Mouse (Mus musculus) hindbrain, embryonic 16.5 days (tissue): Measurements from ENCODE around the gene Ptpn5. TPM values are rescaled to one million over a fixed set of nuclear protein-coding genes. Genes with fewer than 3 reads are reported as not detected.

Source experiments
- ATAC-seq: fragments of 200-750 bp; cut with Nextera tagmentation; 2 replicates; pipeline ENCODE4 v1.8.0; 2017; ENCODE audit warnings: moderate TSS enrichment, moderate library complexity
- H3K27ac ChIP-seq: fragments of 300-500 bp; sonication (generic); 2 replicates; pipeline ENCODE4 v1.5.1; 2014; ENCODE audit warnings: low read depth, mild to moderate bottlenecking, control low read depth, low read length, moderate library complexity
- H3K27me3 ChIP-seq: fragments of 300-500 bp; sonication (generic); replicated peaks from 2 replicates; pipeline ENCODE4 v1.6.1; 2014; ENCODE audit warnings: low read length; ENCODE audit not compliant: control insufficient read depth, insufficient read depth
- H3K36me3 ChIP-seq: fragments of 300-500 bp; sonication (generic); 2 replicates; pipeline ENCODE4 v1.6.1; 2014; ENCODE audit warnings: mild to moderate bottlenecking, low read length, moderate library complexity, mixed read lengths; ENCODE audit not compliant: control insufficient read depth, insufficient read depth
- H3K4me1 ChIP-seq: fragments of 300-500 bp; sonication (generic); 2 replicates; pipeline ENCODE4 v1.6.1; 2014; ENCODE audit warnings: low read depth, low read length; ENCODE audit not compliant: control insufficient read depth, insufficient read depth
- H3K4me2 ChIP-seq: fragments of 300-500 bp; sonication (generic); 2 replicates; pipeline ENCODE4 v1.6.1; 2014; ENCODE audit warnings: mild to moderate bottlenecking, low read length, control low read depth, moderate library complexity
- H3K4me3 ChIP-seq: fragments of 300-500 bp; sonication (generic); 2 replicates; pipeline ENCODE4 v1.5.1; 2014; ENCODE audit warnings: mild to moderate bottlenecking, low read length, control low read depth, moderate library complexity
- H3K9ac ChIP-seq: fragments of 300-500 bp; sonication (generic); 2 replicates; pipeline ENCODE4 v1.6.1; 2014; ENCODE audit warnings: low read depth, mild to moderate bottlenecking, control low read depth, low read length, moderate library complexity
- H3K9me3 ChIP-seq: fragments of 300-500 bp; sonication (generic); 2 replicates; pipeline ENCODE4 v1.6.1; 2014; ENCODE audit warnings: mild to moderate bottlenecking, low read length, moderate library complexity; ENCODE audit not compliant: control insufficient read depth
- WGBS: fragments of 180-500 bp; shearing (Covaris S2); extraction: QIAGEN DNeasy Blood & Tissue Kit; methylation state at CpG from one replicate; pipeline ENCODE4 v1.1.7; 2014; 5-methylcytosine and 5-hydroxymethylcytosine counted together
- polyA plus RNA-seq: library from polyadenylated mRNA; unstranded; fragments of >200 nt; fragmentation: Nextera tagmentation; extraction: Ambion mirVana; gene quantifications from 2 replicates; pipeline ENCODE4 v1.2.1, GENCODE M21; 2015

Gene Ptpn5
- polyA plus RNA-seq, 1 experiment from 2014 or later = 181 TPM

GRCm38 (mm10) chr7:47122026-47122425, 11.5 kb downstream of the Ptpn5 start:
- H3K36me3 ChIP-seq = peaks cover 11% of the 10 kb centered on the region
- H3K27ac ChIP-seq = no peak overlapping the region
- H3K9me3 ChIP-seq = no peaks in the 10 kb centered on the region
- no peaks in the 10 kb centered on the region for H3K4me1 ChIP-seq
- 94% methylated on average over 3 of the region's 3 CpGs for WGBS
- ATAC-seq = no peak
- H3K4me2 ChIP-seq = no peak overlapping the region
- H3K27me3 ChIP-seq = no peaks in the 10 kb centered on the region
- H3K9ac ChIP-seq = no peak overlapping the region
- no peak overlapping the region for H3K4me3 ChIP-seq

- 81% methylated on average over 6 of the region's 6 CpGs for WGBS
These were observed 16.8 kb downstream of the Ptpn5 start for GRCm38 (mm10) chr7:47116666-47117065.

GRCm38 (mm10) chr7:47115491-47115890, 18.0 kb downstream of the Ptpn5 start:
- 91% methylated on average over 2 of the region's 2 CpGs for WGBS
- no peaks in the 10 kb centered on the region for H3K27me3 ChIP-seq
- no peaks in the 10 kb centered on the region for H3K4me1 ChIP-seq
- H3K4me3 ChIP-seq = no peak overlapping the region
- no peak overlapping the region for H3K27ac ChIP-seq
- H3K9me3 ChIP-seq = no peaks in the 10 kb centered on the region
- ATAC-seq = no peak
- H3K4me2 ChIP-seq = no peak overlapping the region
- H3K36me3 ChIP-seq = peaks cover 15% of the 10 kb centered on the region
- H3K9ac ChIP-seq = no peak overlapping the region

More at GRCm38 (mm10) chr7:47116666-47117065, 16.8 kb downstream of the Ptpn5 start:
- Histone ChIP-seq H3K4me1 (no peaks in the 10 kb centered on the region), H3K9ac (no peak overlapping the region), H3K27ac (no peak overlapping the region), H3K27me3 (no peaks in the 10 kb centered on the region), H3K36me3 (peaks cover 8% of the 10 kb centered on the region; the same call in 1 of the 2 replicates), H3K9me3 (no peaks in the 10 kb centered on the region), H3K4me2 (no peak overlapping the region), H3K4me3 (no peak overlapping the region)
- no peak for ATAC-seq

GRCm38 (mm10) chr7:47113383-47113782, 20.1 kb downstream of the Ptpn5 start:
- Histone ChIP-seq H3K4me2 (no peak overlapping the region), H3K4me3 (no peak overlapping the region), H3K9me3 (no peaks in the 10 kb centered on the region), H3K4me1 (no peaks in the 10 kb centered on the region), H3K9ac (no peak overlapping the region), H3K27me3 (no peaks in the 10 kb centered on the region), H3K36me3 (peaks cover 15% of the 10 kb centered on the region), H3K27ac (no peak overlapping the region)
- no peak for ATAC-seq
- 88% methylated on average over 7 of the region's 7 CpGs for WGBS

GRCm38 (mm10) chr7:47112036-47112435, 21.4 kb downstream of the Ptpn5 start:
- Histone ChIP-seq H3K27ac (no peak overlapping the region), H3K36me3 (peaks cover 15% of the 10 kb centered on the region), H3K9me3 (no peaks in the 10 kb centered on the region), H3K4me1 (no peaks in the 10 kb centered on the region), H3K4me3 (no peak overlapping the region), H3K27me3 (no peaks in the 10 kb centered on the region), H3K4me2 (no peak overlapping the region), H3K9ac (no peak overlapping the region)
- ATAC-seq = no peak
- WGBS = 91% methylated on average over 5 of the region's 5 CpGs

- H3K9me3 ChIP-seq = no peaks in the 10 kb centered on the region
- no peaks in the 10 kb centered on the region for H3K27me3 ChIP-seq
- H3K27ac ChIP-seq = no peak overlapping the region
- H3K36me3 ChIP-seq = peaks cover 15% of the 10 kb centered on the region
- H3K4me1 ChIP-seq = no peaks in the 10 kb centered on the region
- no peak overlapping the region for H3K9ac ChIP-seq
- ATAC-seq = no peak
- H3K4me2 ChIP-seq = no peak overlapping the region
- WGBS = 80% methylated on average over 3 of the region's 3 CpGs
- H3K4me3 ChIP-seq = no peak overlapping the region
These were observed 22.4 kb downstream of the Ptpn5 start for GRCm38 (mm10) chr7:47111121-47111520.

GRCm38 (mm10) chr7:47110511-47110910, 23.0 kb downstream of the Ptpn5 start:
- Histone ChIP-seq H3K9me3 (no peaks in the 10 kb centered on the region), H3K27ac (no peak overlapping the region), H3K4me1 (no peaks in the 10 kb centered on the region), H3K4me3 (no peak overlapping the region), H3K36me3 (peaks cover 15% of the 10 kb centered on the region), H3K9ac (no peak overlapping the region), H3K27me3 (no peaks in the 10 kb centered on the region), H3K4me2 (no peak overlapping the region)
- no peak for ATAC-seq
- WGBS = 78% methylated on average over 7 of the region's 7 CpGs

- Histone ChIP-seq H3K36me3 (peaks cover 15% of the 10 kb centered on the region), H3K4me2 (no peak overlapping the region), H3K9ac (no peak overlapping the region), H3K4me1 (no peaks in the 10 kb centered on the region), H3K27me3 (no peaks in the 10 kb centered on the region), H3K27ac (no peak overlapping the region), H3K4me3 (no peak overlapping the region), H3K9me3 (no peaks in the 10 kb centered on the region)
- 92% methylated on average over 13 of the region's 13 CpGs for WGBS
- ATAC-seq = no peak
These were observed 24.7 kb downstream of the Ptpn5 start for GRCm38 (mm10) chr7:47108779-47109189.

- H3K36me3 ChIP-seq = peaks cover 7% of the 10 kb centered on the region
- ATAC-seq = no peak
- H3K9me3 ChIP-seq = no peaks in the 10 kb centered on the region
- no peaks in the 10 kb centered on the region for H3K4me1 ChIP-seq
- H3K4me2 ChIP-seq = no peak overlapping the region
- no peaks in the 10 kb centered on the region for H3K27me3 ChIP-seq
- H3K4me3 ChIP-seq = no peak overlapping the region
- H3K27ac ChIP-seq = no peak overlapping the region
- H3K9ac ChIP-seq = no peak overlapping the region
These were observed 26.5 kb downstream of the Ptpn5 start for GRCm38 (mm10) chr7:47106949-47107348.
